Mouse (Mus musculus): ENCODE data around the gene Rdx. TPM values are rescaled to one million over a fixed set of nuclear protein-coding genes. Genes with fewer than 3 reads are reported as not detected.
"Not testable (repeated sequence)": the region's sequence is repeated elsewhere in the genome, so short reads cannot be mapped to it uniquely, and the experiment has no call there.

The Rdx gene
- polyA plus RNA-seq, 1 experiment from 2014 or later: 76.0 TPM

GRCm38 (mm10) chr9:52070052-52070451 is 23.1 kb downstream of the Rdx start:
- Histone ChIP-seq H3K9ac (no peak overlapping the region), H3K27me3 (replicated peaks) (no peaks in the 10 kb centered on the region), H3K4me2 (no peak overlapping the region), H3K36me3 (replicated peaks) (peaks cover 25% of the 10 kb centered on the region), H3K9me3 (no peaks in the 10 kb centered on the region), H3K27ac (no peak overlapping the region), H3K4me1 (no peaks in the 10 kb centered on the region), H3K4me3 (no peak overlapping the region)
- 96% methylated on average over 2 of the region's 2 CpGs for WGBS
- no peak for ATAC-seq (replicated peaks)

GRCm38 (mm10) chr9:52071352-52071751 is 24.4 kb downstream of the Rdx start:
- not testable (repeated sequence) for H3K4me1 ChIP-seq; H3K9ac ChIP-seq; H3K4me2 ChIP-seq; H3K4me3 ChIP-seq; ATAC-seq (replicated peaks); H3K9me3 ChIP-seq; H3K27me3 ChIP-seq (replicated peaks); H3K27ac ChIP-seq
- H3K36me3 ChIP-seq (replicated peaks): peaks cover 25% of the 10 kb centered on the region

DNA sequence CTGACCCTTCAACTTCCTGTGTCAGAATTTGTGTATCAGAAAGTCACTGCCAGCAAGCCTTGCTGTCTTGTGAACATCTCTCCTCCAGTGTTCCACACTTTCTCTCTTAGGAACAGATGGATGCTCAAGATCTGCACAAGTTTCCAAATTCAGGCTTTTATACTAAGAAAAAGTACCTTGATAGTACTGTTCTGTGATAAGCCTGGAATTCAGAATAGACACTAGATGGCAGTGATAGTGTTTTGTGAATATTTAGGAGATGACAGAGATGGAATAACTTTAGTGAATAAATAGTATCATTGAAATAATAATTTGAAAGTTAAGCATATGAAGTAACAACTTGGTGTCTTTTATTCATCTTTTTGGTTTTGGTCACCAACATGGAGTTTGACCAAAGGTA is 25.2 kb downstream of the Rdx start:
- Histone ChIP-seq H3K4me3 (no peak overlapping the region), H3K36me3 (replicated peaks) (peaks cover 22% of the 10 kb centered on the region), H3K4me1 (no peaks in the 10 kb centered on the region), H3K9me3 (no peaks in the 10 kb centered on the region), H3K27me3 (replicated peaks) (no peaks in the 10 kb centered on the region), H3K27ac (no peak overlapping the region), H3K9ac (no peak overlapping the region), H3K4me2 (no peak overlapping the region)
- no peak for ATAC-seq (replicated peaks)

GRCm38 (mm10) chr9:52076089-52076488 is 29.1 kb downstream of the Rdx start:
- Histone ChIP-seq H3K4me1 (no peaks in the 10 kb centered on the region), H3K4me3 (no peak overlapping the region), H3K4me2 (no peak overlapping the region), H3K36me3 (replicated peaks) (peaks cover 13% of the 10 kb centered on the region; the same call in 1 of the 2 replicates), H3K27ac (no peak overlapping the region), H3K9me3 (no peaks in the 10 kb centered on the region), H3K27me3 (replicated peaks) (no peaks in the 10 kb centered on the region), H3K9ac (no peak overlapping the region)
- WGBS: 66% methylated on average over 2 of the region's 2 CpGs
- ATAC-seq (replicated peaks): no peak

DNA sequence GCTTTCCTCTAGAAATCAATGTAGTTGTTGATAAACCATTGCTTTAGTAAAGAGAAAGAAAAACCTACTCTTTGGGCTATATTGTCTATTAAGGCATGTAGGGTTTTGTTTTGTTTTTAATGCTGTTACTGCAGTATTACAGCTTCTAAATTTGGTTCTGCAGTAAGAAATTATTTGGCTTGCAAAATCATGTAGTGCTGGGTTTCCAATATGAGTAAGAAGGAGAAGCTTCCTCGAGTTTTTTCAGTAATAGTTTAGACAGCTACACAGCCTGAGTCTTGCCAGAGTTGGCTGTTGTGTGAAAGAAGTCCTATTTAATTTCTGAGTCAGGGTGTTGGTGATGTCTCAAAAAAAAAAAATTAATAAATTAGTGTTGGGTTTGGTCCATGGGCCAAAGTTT is 30.7 kb downstream of the Rdx start:
- H3K36me3 ChIP-seq (replicated peaks): peaks cover 15% of the 10 kb centered on the region; the same call in 1 of the 2 replicates
- no peak overlapping the region for H3K4me2 ChIP-seq
- H3K27ac ChIP-seq: no peak overlapping the region
- no peaks in the 10 kb centered on the region for H3K27me3 ChIP-seq (replicated peaks)
- no peak overlapping the region for H3K9ac ChIP-seq
- WGBS: 95% methylated on average over 1 of the region's 1 CpGs
- no peak overlapping the region for H3K4me3 ChIP-seq
- H3K9me3 ChIP-seq: no peaks in the 10 kb centered on the region
- ATAC-seq (replicated peaks): no peak
- H3K4me1 ChIP-seq: no peaks in the 10 kb centered on the region

- ATAC-seq (replicated peaks): no peak
- Histone ChIP-seq H3K9ac (no peak overlapping the region), H3K27me3 (replicated peaks) (no peaks in the 10 kb centered on the region), H3K4me1 (no peaks in the 10 kb centered on the region), H3K36me3 (replicated peaks) (peaks cover 14% of the 10 kb centered on the region; the same call in 1 of the 2 replicates), H3K4me2 (no peak overlapping the region), H3K4me3 (no peak overlapping the region), H3K9me3 (no peaks in the 10 kb centered on the region), H3K27ac (no peak overlapping the region)
- WGBS: 98% methylated on average over 2 of the region's 2 CpGs
These were observed 35.0 kb downstream of the Rdx start for GRCm38 (mm10) chr9:52081979-52082378.

- H3K9me3 ChIP-seq: no peaks in the 10 kb centered on the region
- no peak for ATAC-seq (replicated peaks)
- no peak overlapping the region for H3K9ac ChIP-seq
- H3K4me2 ChIP-seq: no peak overlapping the region
- H3K4me3 ChIP-seq: no peak overlapping the region
- no peaks in the 10 kb centered on the region for H3K4me1 ChIP-seq
- H3K36me3 ChIP-seq (replicated peaks): peaks cover 15% of the 10 kb centered on the region; the same call in 1 of the 2 replicates
- no peak overlapping the region for H3K27ac ChIP-seq
- no peaks in the 10 kb centered on the region for H3K27me3 ChIP-seq (replicated peaks)
- 65% methylated on average over 4 of the region's 4 CpGs for WGBS
These were observed 35.4 kb downstream of the Rdx start for GRCm38 (mm10) chr9:52082414-52082813.

- Histone ChIP-seq H3K4me3 (no peak overlapping the region), H3K27me3 (replicated peaks) (no peaks in the 10 kb centered on the region), H3K9me3 (no peaks in the 10 kb centered on the region), H3K36me3 (replicated peaks) (peaks cover 11% of the 10 kb centered on the region; the same call in 1 of the 2 replicates), H3K4me2 (no peak overlapping the region), H3K9ac (no peak overlapping the region), H3K4me1 (no peaks in the 10 kb centered on the region), H3K27ac (no peak overlapping the region)
- WGBS: 96% methylated on average over 9 of the region's 9 CpGs
- ATAC-seq (replicated peaks): no peak
These were observed 44.8 kb downstream of the Rdx start for GRCm38 (mm10) chr9:52091752-52092151.

DNA sequence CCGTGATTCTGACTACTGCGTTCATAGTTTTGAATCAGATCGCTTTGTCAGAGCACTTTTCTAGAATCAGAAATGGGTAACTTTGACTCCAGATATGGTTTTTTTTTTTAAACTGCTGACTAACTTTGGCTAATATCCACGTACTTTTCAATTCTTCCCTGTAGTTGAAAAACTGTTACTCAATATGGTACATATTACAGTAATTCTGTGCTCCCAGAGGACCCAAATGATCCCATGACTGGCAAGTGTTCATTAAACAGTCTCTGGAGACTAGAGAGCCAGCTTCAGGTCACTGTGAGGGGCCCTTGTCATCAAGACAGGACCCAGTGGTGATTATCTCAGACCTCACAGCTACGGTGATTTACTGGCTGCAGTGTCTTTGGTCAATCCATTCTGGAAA is 45.3 kb downstream of the Rdx start:
- no peak overlapping the region for H3K27ac ChIP-seq
- ATAC-seq (replicated peaks): no peak
- 0 out of 2 replicates have a peak, but pooled peaks cover 9% of the 10 kb centered on the region for H3K36me3 ChIP-seq (replicated peaks)
- 89% methylated on average over 5 of the region's 5 CpGs for WGBS
- no peak overlapping the region for H3K4me2 ChIP-seq
- H3K9me3 ChIP-seq: no peaks in the 10 kb centered on the region
- no peak overlapping the region for H3K4me3 ChIP-seq
- H3K9ac ChIP-seq: no peak overlapping the region
- no peaks in the 10 kb centered on the region for H3K4me1 ChIP-seq
- no peaks in the 10 kb centered on the region for H3K27me3 ChIP-seq (replicated peaks)

- Histone ChIP-seq H3K36me3 (replicated peaks) (0 out of 2 replicates have a peak, but pooled peaks cover 5% of the 10 kb centered on the region), H3K4me3 (no peak overlapping the region), H3K4me1 (no peaks in the 10 kb centered on the region), H3K9me3 (no peaks in the 10 kb centered on the region), H3K4me2 (no peak overlapping the region), H3K27me3 (replicated peaks) (no peaks in the 10 kb centered on the region), H3K9ac (no peak overlapping the region), H3K27ac (no peak overlapping the region)
- 73% methylated on average over 8 of the region's 8 CpGs for WGBS
- no peak for ATAC-seq (replicated peaks)
These were observed 46.1 kb downstream of the Rdx start for GRCm38 (mm10) chr9:52093108-52093507.

- Histone ChIP-seq H3K27me3 (replicated peaks) (no peaks in the 10 kb centered on the region), H3K9me3 (no peaks in the 10 kb centered on the region), H3K4me1 (0 out of 2 replicates have a peak, but pooled peaks cover 2% of the 10 kb centered on the region), H3K4me3 (no peak overlapping the region), H3K36me3 (replicated peaks) (0 out of 2 replicates have a peak, but pooled peaks cover 5% of the 10 kb centered on the region), H3K4me2 (no peak overlapping the region), H3K9ac (no peak overlapping the region), H3K27ac (no peak overlapping the region)
- WGBS: 89% methylated on average over 5 of the region's 5 CpGs
- no peak for ATAC-seq (replicated peaks)
These were observed 47.0 kb downstream of the Rdx start for GRCm38 (mm10) chr9:52094016-52094415.

- H3K27me3 ChIP-seq (replicated peaks): no peaks in the 10 kb centered on the region
- no peak overlapping the region for H3K27ac ChIP-seq
- H3K9ac ChIP-seq: no peak overlapping the region
- WGBS: 89% methylated on average over 10 of the region's 10 CpGs
- 0 out of 2 replicates have a peak, but pooled peaks cover 2% of the 10 kb centered on the region for H3K4me1 ChIP-seq
- no peak overlapping the region for H3K4me3 ChIP-seq
- 0 out of 2 replicates have a peak, but pooled peaks cover 3% of the 10 kb centered on the region for H3K36me3 ChIP-seq (replicated peaks)
- no peaks in the 10 kb centered on the region for H3K9me3 ChIP-seq
- H3K4me2 ChIP-seq: no peak overlapping the region
- no peak for ATAC-seq (replicated peaks)
These were observed 47.6 kb downstream of the Rdx start for GRCm38 (mm10) chr9:52094471-52094980.

DNA sequence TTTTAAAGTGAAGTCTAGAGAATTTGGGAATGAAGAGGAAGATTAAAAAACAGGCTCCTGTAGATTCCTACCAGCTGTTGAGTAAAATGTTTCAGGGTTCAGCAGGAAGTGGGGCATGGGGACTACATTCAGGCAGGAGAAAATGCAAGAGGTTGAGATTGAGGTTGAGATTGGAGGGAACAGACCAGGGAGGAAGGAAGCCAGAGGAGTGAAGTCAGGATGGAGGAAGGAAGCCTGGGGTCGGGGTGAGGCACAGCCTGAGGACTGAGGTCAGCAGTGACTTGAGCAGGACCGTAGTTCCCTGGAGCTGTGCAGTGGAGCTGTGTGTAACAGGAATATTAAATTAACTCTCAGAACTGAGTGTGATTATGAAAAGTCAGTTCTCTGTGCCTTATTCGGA is 48.7 kb downstream of the Rdx start:
- Histone ChIP-seq H3K9ac (no peak overlapping the region), H3K27me3 (replicated peaks) (no peaks in the 10 kb centered on the region), H3K36me3 (replicated peaks) (no peaks in the 10 kb centered on the region), H3K4me2 (no peak overlapping the region), H3K9me3 (no peaks in the 10 kb centered on the region), H3K27ac (no peak overlapping the region), H3K4me1 (0 out of 2 replicates have a peak, but pooled peaks cover 2% of the 10 kb centered on the region), H3K4me3 (no peak overlapping the region)
- 89% methylated on average over 3 of the region's 3 CpGs for WGBS
- ATAC-seq (replicated peaks): no peak
